Mouse (Mus musculus) lung, embryonic 15.5 days (tissue): ENCODE data around the gene Slc25a1. TPM values are rescaled to one million over a fixed set of nuclear protein-coding genes. Genes with fewer than 3 reads are reported as not detected.
A peak's percentile ranks its signal among the peaks of the same experiment; 100 is the strongest.
"Not testable (repeated sequence)": the region's sequence is repeated elsewhere in the genome, so short reads cannot be mapped to it uniquely, and the experiment has no call there.

ENCODE experiments used
- ATAC-seq: fragments of 200-750 bp; cut with Nextera tagmentation; 2 replicates; pipeline ENCODE4 v1.8.0; 2017; ENCODE audit warnings: moderate number of reproducible peaks, borderline replicate concordance; ENCODE audit not compliant: low FRiP score, low TSS enrichment; ENCODE audit errors: extremely low read depth
- H3K27ac ChIP-seq: fragments of 300-500 bp; sonication (generic); 2 replicates; pipeline ENCODE4 v1.5.1; 2015; ENCODE audit warnings: moderate library complexity, mild to moderate bottlenecking, inconsistent platforms
- H3K27me3 ChIP-seq: fragments of 300-500 bp; sonication (generic); 2 replicates; pipeline ENCODE4 v1.6.1; 2015; ENCODE audit warnings: inconsistent platforms
- H3K36me3 ChIP-seq: fragments of 300-500 bp; sonication (generic); 2 replicates; pipeline ENCODE4 v1.6.1; 2015; ENCODE audit warnings: inconsistent platforms
- H3K4me1 ChIP-seq: fragments of 300-500 bp; sonication (generic); 2 replicates; pipeline ENCODE4 v1.6.1; 2015; ENCODE audit warnings: inconsistent platforms
- H3K4me2 ChIP-seq: fragments of 300-500 bp; sonication (generic); 2 replicates; pipeline ENCODE4 v1.6.1; 2015; ENCODE audit warnings: inconsistent platforms, mild to moderate bottlenecking, moderate library complexity
- H3K4me3 ChIP-seq: fragments of 300-500 bp; sonication (generic); 2 replicates; pipeline ENCODE4 v1.5.1; 2015; ENCODE audit warnings: mild to moderate bottlenecking, inconsistent platforms
- H3K9ac ChIP-seq: fragments of 300-500 bp; sonication (generic); 2 replicates; pipeline ENCODE4 v1.6.1; 2015; ENCODE audit warnings: inconsistent platforms
- H3K9me3 ChIP-seq: fragments of 300-500 bp; sonication (generic); 2 replicates; pipeline ENCODE4 v1.6.1; 2016; ENCODE audit warnings: inconsistent platforms
- WGBS: fragments of 180-500 bp; shearing (Covaris S2); methylation state at CpG from one replicate; pipeline ENCODE4 v1.1.7; 2015; 5-methylcytosine and 5-hydroxymethylcytosine counted together
- polyA plus RNA-seq: library from polyadenylated mRNA; unstranded; fragments of >200 nt; fragmentation: Nextera tagmentation; extraction: Ambion mirVana; gene quantifications from 2 replicates; pipeline ENCODE4 v1.2.1, GENCODE M21; 2015

Gene Slc25a1
- 71.7 and 72.6 TPM in 2 replicates for polyA plus RNA-seq

DNA sequence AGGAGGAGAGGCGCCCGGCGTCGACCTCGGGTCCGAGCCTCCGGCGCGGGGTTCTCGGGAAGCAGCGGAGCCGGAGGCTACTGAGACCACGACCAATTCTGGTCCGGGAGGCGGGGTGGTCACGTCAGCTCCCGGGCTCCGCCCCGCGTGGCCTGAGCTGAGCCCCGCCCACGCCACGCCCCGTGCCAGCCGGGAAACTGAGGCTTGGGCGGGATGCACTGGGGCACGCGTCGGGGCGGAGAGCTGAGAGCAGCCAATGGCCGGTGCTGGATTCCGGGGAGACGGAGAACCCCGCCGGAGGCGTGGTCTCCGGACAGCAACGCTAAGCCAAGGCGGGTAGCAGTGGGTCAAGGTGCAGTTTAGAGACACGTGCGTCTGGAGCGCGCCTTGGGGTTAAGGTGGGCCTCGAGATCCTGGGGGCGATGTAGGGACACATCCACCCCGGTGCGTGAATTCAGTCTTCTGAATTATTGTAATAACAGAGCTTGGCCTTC, at the start of gene Slc25a1:
TSS of gene Slc25a1 (minus strand) at position 133 of the 494 bp plus-strand sequence.
- Histone ChIP-seq H3K36me3 (0 out of 2 replicates have a peak, but pooled peaks cover 6% of the 10 kb centered on the region), H3K9me3 (no peaks in the 10 kb centered on the region), H3K27me3 (no peaks in the 10 kb centered on the region), H3K9ac (peak within 1 kb of the TSS; percentile 53), H3K4me3 (peak within 1 kb of the TSS; percentile 69), H3K4me2 (peak within 1 kb of the TSS; percentile 97), H3K27ac (peak within 1 kb of the TSS; percentile 85), H3K4me1 (peaks cover 13% of the 10 kb centered on the region)
- WGBS = under 1% methylated on average over 47 of the region's 47 CpGs
- ATAC-seq = peak; percentile 83

DNA sequence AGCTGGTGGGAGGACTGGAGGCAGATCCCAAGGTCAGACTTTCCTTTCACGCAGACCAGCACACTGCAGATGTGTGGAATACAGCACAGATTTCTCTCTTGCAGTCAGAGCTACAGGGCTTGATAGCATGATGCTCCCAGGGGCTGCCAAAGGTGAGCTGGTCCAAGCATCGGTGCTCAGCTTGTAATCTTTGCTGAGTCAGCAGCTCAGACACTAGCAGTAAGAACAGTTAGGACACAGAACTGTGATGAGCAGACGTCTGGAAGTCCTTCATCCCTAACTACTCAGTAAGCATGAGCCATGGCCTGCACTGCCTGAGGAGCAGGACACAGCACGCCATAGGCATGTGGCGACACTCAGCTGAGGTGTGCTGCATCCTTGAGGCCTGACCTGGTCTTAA, 43.8 kb upstream of the Slc25a1 start:
- no peak for ATAC-seq
- Histone ChIP-seq H3K36me3 (no peaks in the 10 kb centered on the region), H3K9ac (no peak overlapping the region), H3K27me3 (no peaks in the 10 kb centered on the region), H3K27ac (no peak overlapping the region), H3K4me3 (no peak overlapping the region), H3K9me3 (no peaks in the 10 kb centered on the region), H3K4me1 (no peaks in the 10 kb centered on the region), H3K4me2 (no peak overlapping the region)
- WGBS = 72% methylated on average over 5 of the region's 5 CpGs

DNA sequence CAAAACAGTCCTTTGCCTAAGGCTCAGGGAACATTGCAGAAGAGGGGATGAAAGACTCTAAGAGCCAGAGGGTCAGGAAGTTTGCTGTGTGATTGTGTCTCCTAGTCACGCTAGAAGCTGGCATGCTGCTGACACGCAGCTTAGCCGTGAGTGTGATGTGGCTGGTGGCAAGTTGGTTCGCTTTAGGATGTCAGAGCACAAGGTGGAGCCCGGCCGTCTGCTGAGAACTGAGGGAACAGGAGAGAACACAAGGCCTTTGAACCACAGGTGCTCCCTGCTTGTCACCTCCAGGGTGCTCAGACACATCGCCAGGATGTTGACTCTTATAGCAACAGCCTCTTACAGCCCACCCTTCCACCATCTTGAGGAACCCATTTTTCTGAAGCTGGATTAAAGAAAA, 34.1 kb upstream of the Slc25a1 start:
- no peaks in the 10 kb centered on the region for H3K4me1 ChIP-seq
- no peak for ATAC-seq
- H3K27me3 ChIP-seq = no peaks in the 10 kb centered on the region
- no peak overlapping the region for H3K4me2 ChIP-seq
- H3K4me3 ChIP-seq = no peak overlapping the region
- H3K27ac ChIP-seq = no peak overlapping the region
- H3K9me3 ChIP-seq = no peaks in the 10 kb centered on the region
- no peaks in the 10 kb centered on the region for H3K36me3 ChIP-seq
- H3K9ac ChIP-seq = no peak overlapping the region
- 70% methylated on average over 7 of the region's 7 CpGs for WGBS

DNA sequence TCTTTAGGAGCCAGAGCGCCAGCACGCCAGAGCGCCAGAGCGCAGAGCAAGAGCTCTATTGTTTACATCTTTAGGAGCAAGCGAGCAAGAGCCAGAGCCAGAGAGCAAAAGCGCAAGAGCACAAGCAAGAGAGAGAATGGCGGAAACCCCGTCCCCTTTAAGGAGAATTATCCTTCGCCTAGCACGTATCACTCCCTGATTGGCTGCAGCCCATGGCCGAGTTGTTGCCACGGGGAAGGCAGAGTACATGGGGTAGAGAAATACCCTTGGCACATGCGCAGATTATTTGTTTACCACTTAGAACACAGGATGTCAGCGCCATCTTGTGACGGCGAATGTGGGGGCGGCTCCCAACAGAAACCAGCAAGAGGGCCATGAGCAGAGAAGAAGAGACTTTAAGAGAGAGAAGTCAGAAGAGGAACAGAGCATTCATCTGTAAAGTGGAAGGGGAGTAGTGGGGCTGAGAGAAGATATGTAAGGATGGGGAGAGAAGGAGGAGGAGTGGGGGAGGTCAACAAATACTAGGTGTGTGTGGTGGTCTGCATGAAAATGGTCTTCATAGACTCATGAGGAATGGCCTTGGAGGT, 28.1 kb upstream of the Slc25a1 start:
- H3K4me3 ChIP-seq, H3K36me3 ChIP-seq, ATAC-seq, H3K9me3 ChIP-seq, H3K27ac ChIP-seq, H3K9ac ChIP-seq, H3K4me1 ChIP-seq, H3K4me2 ChIP-seq, H3K27me3 ChIP-seq: not testable (repeated sequence)
- 95% methylated on average over 17 of the region's 17 CpGs for WGBS

DNA sequence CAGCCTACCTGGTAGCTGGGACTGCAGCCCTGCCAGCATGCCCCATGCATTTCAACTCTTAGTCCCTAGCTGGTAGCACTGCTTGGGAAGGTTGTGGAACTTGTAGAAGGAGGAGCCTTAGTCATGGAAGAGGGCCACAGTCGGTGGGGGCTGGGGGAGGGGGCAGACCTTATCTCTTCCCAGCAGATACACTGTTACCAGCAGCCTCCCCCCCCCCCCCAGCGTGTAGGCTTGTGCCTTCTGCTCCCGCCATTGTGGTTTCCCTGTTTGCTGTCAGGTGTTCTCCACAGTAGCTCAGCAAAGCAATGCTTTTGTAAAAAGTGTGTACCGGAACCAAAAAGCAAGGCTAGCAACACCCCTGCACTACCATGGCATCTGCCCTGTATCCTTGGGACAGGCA, 23.6 kb upstream of the Slc25a1 start:
- H3K9me3 ChIP-seq = no peaks in the 10 kb centered on the region
- no peak overlapping the region for H3K4me3 ChIP-seq
- no peaks in the 10 kb centered on the region for H3K27me3 ChIP-seq
- 83% methylated on average over 4 of the region's 4 CpGs for WGBS
- H3K4me2 ChIP-seq = no peak overlapping the region
- H3K4me1 ChIP-seq = no peaks in the 10 kb centered on the region
- H3K36me3 ChIP-seq = no peaks in the 10 kb centered on the region
- no peak overlapping the region for H3K9ac ChIP-seq
- no peak; the same call in 1 of the 2 replicates for ATAC-seq
- no peak overlapping the region for H3K27ac ChIP-seq

DNA sequence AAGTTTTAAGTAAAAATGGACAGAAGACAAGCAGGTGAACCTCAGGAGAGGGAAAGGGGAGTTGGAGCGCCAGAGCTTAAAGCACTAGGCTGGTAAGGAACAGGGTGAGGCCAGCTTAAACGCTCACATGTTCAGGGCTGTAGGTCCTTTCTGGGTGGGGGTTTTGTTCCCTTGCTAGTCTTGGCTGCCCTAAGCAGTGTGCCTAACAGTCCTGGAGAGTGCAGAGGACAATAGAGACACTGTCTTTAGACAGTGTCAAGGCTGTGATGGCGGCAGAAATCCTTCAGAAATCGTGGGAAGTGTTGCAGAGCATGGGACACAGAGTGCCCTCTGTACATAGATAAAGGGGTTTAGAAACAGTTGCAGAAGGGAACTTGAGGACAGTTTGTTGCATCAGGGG, 22.0 kb upstream of the Slc25a1 start:
- Histone ChIP-seq H3K27ac (no peak overlapping the region), H3K36me3 (no peaks in the 10 kb centered on the region), H3K9ac (no peak overlapping the region), H3K9me3 (no peaks in the 10 kb centered on the region), H3K4me2 (no peak overlapping the region), H3K4me3 (no peak overlapping the region), H3K4me1 (no peaks in the 10 kb centered on the region), H3K27me3 (no peaks in the 10 kb centered on the region)
- 48% methylated on average over 4 of the region's 4 CpGs for WGBS
- no peak for ATAC-seq

DNA sequence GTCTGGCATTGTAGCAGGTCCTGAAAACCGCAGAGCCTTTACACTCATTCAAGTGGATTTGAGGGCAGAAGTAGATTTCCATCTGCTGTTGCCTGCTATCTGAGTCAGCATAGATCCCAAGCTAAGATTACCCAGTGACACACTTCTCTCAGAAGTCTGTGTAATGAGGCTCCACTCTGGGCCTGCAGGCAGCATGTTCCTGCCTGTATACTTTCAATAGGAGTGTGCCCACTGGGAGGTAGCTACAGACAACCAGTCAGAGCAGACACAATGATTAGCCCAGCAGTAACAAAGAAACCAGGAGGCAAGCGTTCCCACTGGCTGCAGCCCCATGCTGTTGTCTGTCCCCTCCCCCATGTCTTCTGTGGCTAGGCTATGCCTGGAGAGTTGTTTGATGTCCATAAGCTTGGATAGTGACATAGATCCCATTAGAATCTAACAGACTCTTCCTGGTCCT, 21.4 kb upstream of the Slc25a1 start:
- H3K4me1 ChIP-seq = no peaks in the 10 kb centered on the region
- no peak overlapping the region for H3K4me3 ChIP-seq
- WGBS = 55% methylated on average over 2 of the region's 2 CpGs
- no peak overlapping the region for H3K4me2 ChIP-seq
- H3K9me3 ChIP-seq = no peaks in the 10 kb centered on the region
- no peak for ATAC-seq
- no peaks in the 10 kb centered on the region for H3K36me3 ChIP-seq
- no peak overlapping the region for H3K27ac ChIP-seq
- no peaks in the 10 kb centered on the region for H3K27me3 ChIP-seq
- H3K9ac ChIP-seq = no peak overlapping the region

DNA sequence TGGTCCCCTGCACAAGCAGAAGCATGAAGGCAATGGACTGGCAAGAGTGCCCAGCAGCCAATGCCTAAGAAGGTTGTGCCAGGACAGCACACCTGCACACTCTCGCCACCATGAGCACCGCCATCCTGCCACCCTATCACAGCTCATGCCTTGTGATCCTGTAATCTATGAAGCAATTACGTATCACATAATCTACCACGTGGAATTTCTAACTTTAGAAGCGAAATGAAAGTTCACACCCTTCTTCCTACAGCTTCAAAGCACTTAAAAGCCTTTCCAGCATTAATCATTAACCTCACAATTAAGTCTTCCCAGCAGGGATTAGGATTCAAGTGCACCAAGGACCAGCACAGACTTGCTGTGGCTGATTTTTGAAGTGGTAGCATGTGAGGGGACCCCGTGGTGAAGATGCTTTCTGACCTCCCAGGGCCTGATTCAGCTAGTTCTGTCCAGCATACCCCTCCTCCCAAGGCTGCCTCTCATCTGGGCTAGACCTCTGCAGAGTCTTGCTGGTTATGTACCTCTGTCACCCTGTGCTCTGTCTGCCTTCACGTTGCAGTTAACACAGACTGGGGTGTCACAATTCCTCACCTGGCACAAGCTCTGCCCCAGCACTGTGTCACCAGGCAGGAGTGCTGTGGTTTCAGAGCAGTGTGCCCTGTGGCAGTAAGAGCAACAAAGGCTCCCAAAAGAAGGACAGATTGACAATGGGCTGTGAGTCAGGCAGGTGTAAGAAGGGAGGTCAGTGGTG, 17.2 kb upstream of the Slc25a1 start:
- 33% methylated on average over 7 of the region's 7 CpGs for WGBS
- Histone ChIP-seq H3K27me3 (no peaks in the 10 kb centered on the region), H3K27ac (no peak overlapping the region), H3K9ac (no peak overlapping the region), H3K4me2 (no peak overlapping the region; the same call in 1 of the 2 replicates), H3K9me3 (no peaks in the 10 kb centered on the region), H3K4me1 (no peaks in the 10 kb centered on the region), H3K36me3 (no peaks in the 10 kb centered on the region), H3K4me3 (no peak overlapping the region)
- ATAC-seq = peak; percentile 42; the same call in 1 of the 2 replicates

DNA sequence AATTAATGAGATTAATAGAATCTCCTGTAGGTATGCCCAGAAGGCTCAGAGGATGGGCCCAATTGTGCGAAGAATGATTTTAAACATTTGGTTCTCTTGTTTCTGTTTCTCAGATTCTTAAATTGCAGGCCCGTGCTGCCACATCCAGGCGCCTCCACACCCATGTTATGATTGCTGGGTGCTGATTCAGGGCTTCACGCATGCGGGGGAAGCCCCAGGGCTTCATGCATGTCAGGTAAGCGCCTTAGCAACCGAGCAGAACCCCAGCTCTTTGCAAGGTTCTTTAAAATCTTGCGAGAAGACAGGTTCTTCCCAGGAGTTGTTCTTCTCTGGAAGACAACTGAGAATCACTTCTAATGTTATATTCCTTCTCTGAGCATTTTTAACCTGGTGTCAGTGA, 15.4 kb upstream of the Slc25a1 start:
- Histone ChIP-seq H3K4me3 (no peak overlapping the region), H3K9me3 (no peaks in the 10 kb centered on the region), H3K27ac (no peak overlapping the region), H3K4me1 (peaks cover 9% of the 10 kb centered on the region), H3K27me3 (no peaks in the 10 kb centered on the region), H3K36me3 (no peaks in the 10 kb centered on the region), H3K9ac (no peak overlapping the region), H3K4me2 (no peak overlapping the region)
- no peak for ATAC-seq
- WGBS = 57% methylated on average over 8 of the region's 8 CpGs

DNA sequence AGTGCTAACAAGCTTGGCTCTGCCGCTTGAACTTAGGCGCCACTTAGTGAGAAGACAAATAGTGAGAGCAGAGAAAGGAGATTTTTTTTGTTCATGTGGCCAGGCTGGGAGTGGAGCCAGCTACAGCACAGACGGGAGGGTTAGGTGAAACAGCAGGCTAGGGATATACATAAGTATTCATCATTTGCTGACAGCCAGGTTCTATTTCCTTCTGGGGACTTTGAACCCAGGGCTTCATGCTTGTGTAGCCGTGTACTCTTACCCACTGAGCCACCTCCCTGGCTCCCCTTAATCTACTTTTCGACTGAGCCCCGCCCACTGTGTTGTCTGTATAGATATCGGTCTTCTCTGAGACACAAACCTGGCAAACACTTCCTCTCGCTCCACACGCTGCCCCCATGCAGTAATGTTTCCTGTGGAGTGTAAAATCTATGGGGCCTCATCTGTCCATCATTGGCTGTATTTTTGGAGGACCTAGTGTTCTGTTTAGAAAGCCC, 11.3 kb upstream of the Slc25a1 start:
- no peak overlapping the region for H3K9ac ChIP-seq
- H3K36me3 ChIP-seq = no peaks in the 10 kb centered on the region
- 0 out of 2 replicates have a peak overlapping the region, but pooled peaks have one; percentile 0 for H3K4me2 ChIP-seq
- peak; percentile 58; the same call in 1 of the 2 replicates for ATAC-seq
- WGBS = 19% methylated on average over 9 of the region's 9 CpGs
- H3K27me3 ChIP-seq = no peaks in the 10 kb centered on the region; the same call in 1 of the 2 replicates
- H3K4me3 ChIP-seq = no peak overlapping the region
- H3K4me1 ChIP-seq = peaks cover 11% of the 10 kb centered on the region
- H3K9me3 ChIP-seq = no peaks in the 10 kb centered on the region
- H3K27ac ChIP-seq = peak overlapping the region; percentile 54

DNA sequence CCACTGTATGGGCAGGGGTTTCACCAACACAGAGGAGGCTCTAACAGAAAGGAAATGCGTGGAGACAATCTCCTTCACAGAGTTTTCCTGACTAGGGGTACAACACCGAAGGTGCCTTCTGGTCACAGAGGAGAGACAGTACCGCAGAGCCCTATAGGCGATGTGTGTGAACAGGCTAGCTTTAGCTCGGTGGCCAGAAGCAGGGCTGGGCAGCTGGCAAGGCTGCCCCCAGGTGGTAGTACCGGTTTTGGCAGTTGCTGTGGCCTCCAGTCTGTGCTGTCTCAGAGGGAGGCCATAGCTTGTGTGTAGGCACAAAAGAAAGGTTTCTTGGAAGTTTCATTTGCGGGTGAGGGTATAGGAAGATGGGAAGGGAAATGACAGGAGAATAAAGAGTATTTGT, 10.8 kb upstream of the Slc25a1 start:
- ATAC-seq = peak; percentile 77; the same call in 1 of the 2 replicates
- Histone ChIP-seq H3K27me3 (no peaks in the 10 kb centered on the region; the same call in 1 of the 2 replicates), H3K4me1 (peaks cover 11% of the 10 kb centered on the region), H3K4me2 (0 out of 2 replicates have a peak overlapping the region, but pooled peaks have one; percentile 0), H3K4me3 (no peak overlapping the region), H3K27ac (peak overlapping the region; percentile 54), H3K9ac (no peak overlapping the region), H3K36me3 (no peaks in the 10 kb centered on the region), H3K9me3 (no peaks in the 10 kb centered on the region)
- 9% methylated on average over 7 of the region's 7 CpGs for WGBS

DNA sequence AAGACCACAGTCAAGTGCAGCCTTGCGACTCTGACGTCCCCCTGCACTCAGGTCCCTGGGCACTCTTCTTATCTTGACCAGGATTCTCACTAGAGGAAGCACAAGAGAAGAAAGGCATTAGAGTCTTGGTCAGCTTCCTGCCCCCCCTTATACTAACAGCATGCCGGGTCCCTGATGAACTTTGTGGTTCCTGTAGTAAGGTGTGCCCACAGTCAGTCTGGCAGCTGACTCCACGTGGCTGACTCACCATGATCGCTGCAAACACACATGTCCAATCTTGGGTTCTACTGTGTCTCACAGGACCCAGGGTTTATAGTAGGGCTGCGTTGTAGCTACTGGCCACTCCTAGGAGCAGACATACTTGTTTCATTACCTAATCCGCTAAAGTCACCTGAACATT, 10.2 kb upstream of the Slc25a1 start:
- no peak for ATAC-seq
- no peak overlapping the region for H3K9ac ChIP-seq
- H3K9me3 ChIP-seq = no peaks in the 10 kb centered on the region
- H3K27ac ChIP-seq = no peak overlapping the region
- H3K4me3 ChIP-seq = no peak overlapping the region
- H3K36me3 ChIP-seq = no peaks in the 10 kb centered on the region
- H3K4me1 ChIP-seq = peaks cover 11% of the 10 kb centered on the region
- no peak overlapping the region for H3K4me2 ChIP-seq
- no peaks in the 10 kb centered on the region; the same call in 1 of the 2 replicates for H3K27me3 ChIP-seq
- WGBS = 61% methylated on average over 7 of the region's 7 CpGs
